33 mouse cellular contexts compared by ENCODE assay signal in genomic region chr5:65941145-65941544, GRCm38 (mm10). TPM values are rescaled to one million over a fixed set of nuclear protein-coding genes. Genes with fewer than 3 reads are reported as not detected.
"Had no signal": no experiment of that assay in that cellular context is flagged by ENCODE, and none has a peak within 500 bp of the region (broad histone marks: within the 10 kb centered on the region; RNA-seq: fewer than 3 reads in every experiment).

No protein-coding gene starts in this region.

- H3K27ac ChIP-seq: heart, adult 2 months; hindbrain, embryonic 10.5 days; hindbrain, embryonic 12.5 days; hindbrain, embryonic 14.5 days; kidney, embryonic 15.5 days; kidney, postnatal 0 days; layer of hippocampus, adult 2 months; left cerebral cortex, adult 2 months; limb, embryonic 10.5 days; limb, embryonic 12.5 days had no signal

- H3K27me3 ChIP-seq: hindbrain, embryonic 12.5 days; kidney, embryonic 15.5 days; limb, embryonic 12.5 days had no signal

- H3K4me2 ChIP-seq: heart, embryonic 11.5 days; hindbrain, embryonic 12.5 days; hindbrain, embryonic 14.5 days; kidney, embryonic 15.5 days; limb, embryonic 12.5 days; liver, embryonic 11.5 days had no signal

- H3K9me3 ChIP-seq: hindbrain, embryonic 10.5 days; hindbrain, embryonic 12.5 days; kidney, embryonic 15.5 days; limb, embryonic 10.5 days; limb, embryonic 12.5 days had no signal

- H3K36me3 ChIP-seq: hindbrain, embryonic 10.5 days; hindbrain, embryonic 12.5 days; kidney, embryonic 15.5 days; limb, embryonic 10.5 days; limb, embryonic 12.5 days had no signal

- H3K9ac ChIP-seq: hindbrain, embryonic 12.5 days; hindbrain, embryonic 14.5 days; kidney, embryonic 15.5 days; limb, embryonic 12.5 days had no signal

- H3K4me1 ChIP-seq: hindbrain, embryonic 12.5 days; limb, embryonic 10.5 days; limb, embryonic 12.5 days had no signal

- H3K4me3 ChIP-seq: heart, adult 2 months; hindbrain, embryonic 10.5 days; hindbrain, embryonic 12.5 days; kidney, embryonic 15.5 days; layer of hippocampus, adult 2 months; left cerebral cortex, adult 2 months; limb, embryonic 10.5 days; limb, embryonic 12.5 days had no signal

- ATAC-seq: hindbrain, embryonic 16.5 days; intestine, embryonic 16.5 days had no signal

- DNase-seq: gastrocnemius, postnatal 14 days; gastrocnemius, postnatal 36 days; heart, adult 11 months; heart, adult 2 months; heart, postnatal 10 days; heart, postnatal 4 days; kidney, adult 11 months; kidney, adult 2 months; kidney, adult 9 months; kidney, postnatal 14 days; kidney, postnatal 36 days; liver had no signal

RNA-seq across cellular contexts. Expression of gene Chrna9, which starts 6.4 kb away (rescaled TPM):
- total RNA-seq: layer of hippocampus, adult 2 months; layer of hippocampus, postnatal 10 days; layer of hippocampus, postnatal 25 days; left cerebral cortex, adult 2 months; left cerebral cortex, postnatal 14 days; left cerebral cortex, postnatal 36 days had no signal
- polyA plus RNA-seq: frontal cortex, adult 2 months; gonadal fat pad, adult 2 months; heart, adult 2 months; heart, embryonic 11.5 days; heart, embryonic 14.5 days; hindbrain, embryonic 14.5 days; hindbrain, embryonic 16.5 days; intestine, embryonic 14.5 days; intestine, embryonic 16.5 days; kidney, adult 2 months; liver, embryonic 11.5 days had no signal
